Mouse (Mus musculus): ENCODE results near the gene Dab2ip. TPM values are rescaled to one million over a fixed set of nuclear protein-coding genes. Genes with fewer than 3 reads are reported as not detected.

Gene Dab2ip
- polyA plus RNA-seq, 1 experiment from 2014 or later, result 47.9 TPM

Other genes starting within 250 kb of the Dab2ip start
- gene Stom, start 221.3 kb upstream of the Dab2ip start, polyA plus RNA-seq (2016; fragmentation: Nextera tagmentation; extraction: Ambion mirVana), result 12.5 and 12.6 TPM in 2 replicates
- gene 4930568D16Rik, start 190.5 kb upstream of the Dab2ip start, polyA plus RNA-seq (2016; fragmentation: Nextera tagmentation; extraction: Ambion mirVana), result not detected in 2 replicates
- not detected in 2 replicates for gene 4930402F06Rik, start 161.1 kb upstream of the Dab2ip start, polyA plus RNA-seq (2016; fragmentation: Nextera tagmentation; extraction: Ambion mirVana)
- 5.2 and 6.5 TPM in 2 replicates for gene Ggta1, start 95.0 kb upstream of the Dab2ip start, polyA plus RNA-seq (2016; fragmentation: Nextera tagmentation; extraction: Ambion mirVana)